Mouse (Mus musculus): ENCODE results near the gene N4bp1.

The N4bp1 gene

DNA sequence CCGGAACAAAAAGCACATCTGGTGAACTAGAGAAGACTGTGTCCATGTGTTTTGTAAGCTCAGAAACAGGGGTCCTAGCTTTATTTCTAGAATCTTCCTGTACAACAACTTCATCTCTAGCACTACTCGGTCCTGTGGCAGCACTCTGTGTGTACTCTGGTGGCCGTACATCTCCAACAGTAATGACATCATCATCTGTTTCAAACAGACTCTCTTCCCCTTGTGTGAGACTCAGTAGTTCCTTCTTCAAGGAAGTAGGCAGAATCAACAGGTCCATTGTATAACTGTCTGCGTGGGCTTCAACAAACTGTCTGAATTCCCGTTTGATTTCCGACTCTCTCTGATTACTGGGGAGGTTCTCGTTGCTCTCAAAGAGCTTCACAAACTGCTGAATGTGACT is 23.5 kb downstream of the N4bp1 start:
- no peak for DNase-seq (ENCODE audit: extremely low read depth, low read depth, low spot score)

DNA sequence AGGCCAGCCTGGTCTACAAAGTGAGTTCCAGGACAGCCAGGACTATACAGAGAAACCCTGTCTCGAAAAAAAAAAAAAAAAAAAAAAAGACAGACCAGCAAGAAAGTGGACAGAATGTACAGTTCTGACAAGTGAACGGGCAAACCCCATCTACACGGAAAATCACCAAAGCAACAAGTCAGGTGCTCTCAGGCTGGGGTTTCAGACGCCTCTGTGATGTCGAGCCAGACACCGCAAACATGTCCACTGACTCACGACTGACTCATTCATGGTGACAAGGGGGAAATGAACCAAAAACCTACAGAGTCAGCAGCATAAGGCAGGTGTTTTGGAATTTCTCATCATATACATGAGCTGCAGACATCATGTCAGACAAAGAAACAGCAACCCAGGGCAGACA is 28.8 kb downstream of the N4bp1 start:
- DNase-seq (ENCODE audit: extremely low read depth, low read depth, low spot score), result no peak

DNA sequence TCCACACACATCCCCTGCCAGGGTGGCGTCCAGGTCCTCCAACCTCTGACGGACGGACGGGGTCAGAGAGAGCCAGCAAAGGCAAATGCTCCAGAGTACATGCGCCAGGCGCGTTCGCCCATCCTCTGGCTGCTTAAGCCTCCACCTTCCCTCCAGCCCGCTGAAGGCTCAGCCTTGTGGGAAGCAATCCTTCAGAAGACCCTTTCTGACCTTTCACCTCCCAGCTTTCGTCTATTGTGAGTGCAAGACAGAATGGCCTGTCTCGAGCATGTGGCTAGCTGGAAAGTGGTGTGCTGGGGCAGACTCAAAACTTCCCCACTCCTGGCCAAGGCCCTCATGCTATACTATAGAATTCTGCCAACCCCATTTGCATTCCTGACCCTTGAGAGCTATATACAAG is 30.4 kb downstream of the N4bp1 start:
- DNase-seq (ENCODE audit: extremely low read depth, low read depth, low spot score), result no peak

DNA sequence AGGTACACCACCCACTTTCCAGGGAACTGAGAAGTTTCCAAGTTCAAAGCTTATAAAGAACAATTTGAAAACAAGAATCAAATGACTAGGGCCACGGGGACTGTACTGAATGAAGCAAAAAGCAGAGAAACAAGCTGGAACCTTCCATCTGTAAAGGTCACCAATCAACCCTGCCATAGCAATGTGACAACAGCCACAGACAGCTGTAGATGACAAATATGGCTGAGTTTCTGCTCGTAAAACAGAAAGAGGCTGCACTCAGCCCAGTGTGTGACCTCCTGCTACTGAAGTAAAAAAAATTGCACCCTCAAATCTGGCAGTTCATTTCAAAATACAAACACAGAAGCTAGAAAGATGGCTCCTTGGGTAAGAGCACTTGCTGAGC is 31.1 kb downstream of the N4bp1 start:
- DNase-seq (ENCODE audit: extremely low read depth, low read depth, low spot score), result no peak

DNA sequence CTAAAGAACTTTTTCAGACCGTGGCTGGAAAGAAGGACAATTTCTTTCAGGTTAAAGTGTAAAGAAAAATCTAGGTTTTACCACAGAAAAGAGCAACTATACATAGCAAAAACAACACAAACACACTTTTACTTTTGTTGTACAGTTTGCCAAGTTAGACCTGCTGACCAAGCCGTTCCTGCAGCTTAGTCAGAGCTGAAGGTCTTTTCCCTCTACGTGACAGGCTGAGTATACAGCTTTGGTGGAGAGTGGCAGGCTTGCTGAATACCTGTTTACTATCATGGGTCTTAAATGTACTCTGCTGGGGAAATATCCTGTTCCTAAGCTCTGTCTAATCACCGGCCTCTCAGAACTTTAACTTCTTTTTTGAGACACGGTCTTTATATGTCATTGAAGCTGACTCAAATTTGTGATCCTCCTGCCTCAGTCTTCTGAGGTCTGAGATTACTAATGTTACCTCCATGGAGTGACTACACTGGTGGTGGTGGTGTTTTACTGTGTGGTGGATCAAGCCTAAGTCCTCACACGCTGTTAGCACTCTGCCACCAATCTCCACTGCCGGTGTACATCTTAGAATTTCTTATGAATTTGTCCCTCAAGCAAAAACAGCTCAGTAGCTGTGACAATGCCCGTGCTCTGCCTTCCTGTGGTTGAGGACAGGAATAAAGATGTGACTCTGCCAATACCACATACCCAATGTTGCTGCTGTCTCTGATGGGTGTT is 31.6 kb downstream of the N4bp1 start:
- no peak for DNase-seq (ENCODE audit: extremely low read depth, low read depth, low spot score)

DNA sequence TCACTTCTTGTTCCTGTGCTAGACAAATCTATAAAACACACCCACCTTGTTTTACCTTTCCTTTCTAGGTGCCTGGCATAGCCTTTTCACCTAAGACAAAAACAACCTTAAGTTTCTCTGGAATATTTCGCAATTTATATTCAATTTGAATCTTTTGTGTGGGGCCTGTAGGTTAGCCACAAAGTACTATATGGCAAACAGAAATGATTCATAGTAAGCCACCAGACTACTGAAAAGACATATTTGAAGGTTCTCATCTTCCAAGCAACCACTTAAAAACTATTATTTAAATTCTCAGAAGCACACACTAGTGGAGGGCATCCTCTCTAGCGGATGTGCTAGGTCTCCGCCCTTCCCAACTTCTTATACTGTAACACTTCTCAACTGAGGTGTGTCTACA is 32.6 kb downstream of the N4bp1 start:
- no peak for DNase-seq (ENCODE audit: extremely low read depth, low read depth, low spot score)

DNA sequence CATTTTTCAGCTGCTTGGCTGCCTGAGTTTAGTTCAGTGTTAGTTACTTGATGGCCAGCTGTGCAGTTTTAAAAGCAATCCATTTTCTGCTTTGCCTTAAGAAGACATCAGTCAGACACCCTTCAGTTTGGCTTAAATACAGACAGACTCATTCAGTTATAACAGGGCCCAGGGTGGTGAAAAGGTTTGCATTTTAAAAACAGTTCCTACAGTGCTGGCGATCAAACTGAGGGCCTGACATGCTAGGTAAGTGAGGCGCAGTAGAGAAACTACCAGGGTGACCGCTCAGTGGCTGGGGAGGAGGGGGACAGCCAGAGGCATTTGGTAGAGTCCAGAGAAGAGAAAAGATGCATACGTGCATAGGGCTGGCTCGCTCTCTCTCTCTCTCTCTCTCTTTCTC is 36.2 kb downstream of the N4bp1 start:
- no peak for DNase-seq (ENCODE audit: extremely low read depth, low read depth, low spot score)

DNA sequence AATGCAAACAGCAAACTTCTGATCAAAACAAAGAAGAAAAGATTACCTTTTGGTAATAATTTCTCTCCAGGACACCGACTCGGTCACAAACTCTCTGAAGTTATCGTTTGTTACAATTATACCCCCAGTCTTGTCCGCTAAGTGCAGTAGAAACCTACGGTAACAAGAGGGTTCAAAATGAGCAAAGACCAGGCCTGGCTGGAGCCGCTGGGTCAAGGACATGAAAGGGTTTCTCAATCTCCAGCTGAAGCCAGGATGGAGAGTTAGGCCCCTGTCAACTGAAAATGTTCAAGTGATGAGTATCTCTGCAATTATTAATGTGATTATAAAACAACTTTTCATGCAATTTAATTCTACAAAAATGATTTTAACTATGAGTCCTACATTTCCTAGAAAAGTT is 36.7 kb downstream of the N4bp1 start:
- DNase-seq (ENCODE audit: extremely low read depth, low read depth, low spot score), result no peak

DNA sequence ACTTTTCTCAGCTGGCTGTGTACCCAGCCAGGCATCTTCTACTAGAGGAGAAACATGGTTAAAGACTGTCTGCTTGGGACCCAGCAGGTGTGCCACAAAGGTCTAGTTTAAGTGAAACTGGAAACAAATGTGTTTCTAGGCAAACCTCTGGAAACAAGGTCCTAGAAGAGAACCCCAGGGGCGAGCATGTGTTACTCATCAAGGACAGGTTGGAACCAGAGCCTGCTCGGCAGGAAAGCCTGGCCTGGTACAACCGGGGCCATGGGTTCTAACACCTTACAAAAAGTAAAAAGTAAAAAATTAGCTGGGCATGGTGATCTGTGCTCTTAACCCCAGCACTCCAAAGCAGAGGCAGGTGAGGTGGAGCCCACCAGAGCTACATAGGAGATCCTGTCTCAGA is 38.0 kb downstream of the N4bp1 start:
- no peak for DNase-seq (ENCODE audit: extremely low read depth, low read depth, low spot score)

DNA sequence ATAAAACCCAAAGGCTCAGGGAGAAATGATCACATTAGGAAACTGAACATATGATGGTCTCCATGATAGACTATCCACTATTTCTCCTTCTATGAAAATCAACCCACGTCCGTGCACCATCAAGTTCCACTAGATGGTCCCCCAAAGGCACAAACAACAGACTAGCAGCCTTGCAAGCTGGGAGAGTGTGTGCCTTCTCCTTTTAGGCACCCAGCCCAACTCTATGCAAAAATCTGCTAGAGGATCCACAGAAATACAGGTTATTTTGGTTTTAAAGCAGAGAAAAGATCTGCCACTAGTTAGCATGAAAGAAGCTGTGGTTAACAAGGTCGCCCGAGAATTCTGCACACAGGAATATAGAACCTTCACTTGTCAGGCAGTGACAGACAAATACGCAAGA is 39.2 kb downstream of the N4bp1 start:
- DNase-seq (ENCODE audit: extremely low read depth, low read depth, low spot score), result no peak

DNA sequence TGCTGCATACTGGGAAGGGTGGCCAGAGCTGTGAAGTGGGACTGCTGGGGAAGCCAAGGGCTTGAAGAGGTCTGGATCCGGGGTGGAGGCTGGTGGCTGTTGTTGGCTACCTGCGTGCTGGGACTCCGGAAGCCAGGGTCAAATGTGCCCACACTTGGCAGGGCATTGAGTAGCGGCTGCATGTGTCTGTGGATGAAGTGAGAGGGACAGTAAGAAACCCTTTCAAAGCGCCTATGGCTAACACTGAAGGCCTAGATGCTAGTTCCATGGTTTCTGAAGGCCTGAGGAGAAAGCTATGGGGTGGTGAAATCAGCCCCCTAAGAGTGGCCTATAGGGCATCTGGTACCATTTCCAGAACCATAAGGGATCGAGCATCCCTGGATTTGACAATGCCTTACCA is 40.2 kb downstream of the N4bp1 start:
- DNase-seq (ENCODE audit: extremely low read depth, low read depth, low spot score), result no peak

DNA sequence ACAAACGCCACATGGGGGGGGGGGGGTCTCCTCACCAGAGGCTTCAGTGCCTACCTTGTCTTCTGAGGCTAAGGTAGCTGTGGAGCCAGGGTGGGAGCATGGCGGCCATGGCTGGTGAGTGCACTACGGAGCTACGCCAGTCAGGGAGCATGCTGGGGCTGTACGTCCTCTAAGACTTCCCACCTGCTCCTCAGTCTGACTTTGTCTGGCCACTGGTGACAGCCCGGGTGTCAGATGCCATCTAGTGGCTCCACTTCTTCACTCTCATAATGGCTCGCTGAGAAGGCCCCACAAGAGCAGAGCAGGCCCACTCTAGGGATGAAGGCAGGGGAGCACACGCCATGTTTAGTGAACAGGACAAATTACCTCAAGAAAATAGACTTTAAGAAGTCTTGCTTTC is 41.2 kb downstream of the N4bp1 start:
- DNase-seq (ENCODE audit: extremely low read depth, low read depth, low spot score), result no peak

DNA sequence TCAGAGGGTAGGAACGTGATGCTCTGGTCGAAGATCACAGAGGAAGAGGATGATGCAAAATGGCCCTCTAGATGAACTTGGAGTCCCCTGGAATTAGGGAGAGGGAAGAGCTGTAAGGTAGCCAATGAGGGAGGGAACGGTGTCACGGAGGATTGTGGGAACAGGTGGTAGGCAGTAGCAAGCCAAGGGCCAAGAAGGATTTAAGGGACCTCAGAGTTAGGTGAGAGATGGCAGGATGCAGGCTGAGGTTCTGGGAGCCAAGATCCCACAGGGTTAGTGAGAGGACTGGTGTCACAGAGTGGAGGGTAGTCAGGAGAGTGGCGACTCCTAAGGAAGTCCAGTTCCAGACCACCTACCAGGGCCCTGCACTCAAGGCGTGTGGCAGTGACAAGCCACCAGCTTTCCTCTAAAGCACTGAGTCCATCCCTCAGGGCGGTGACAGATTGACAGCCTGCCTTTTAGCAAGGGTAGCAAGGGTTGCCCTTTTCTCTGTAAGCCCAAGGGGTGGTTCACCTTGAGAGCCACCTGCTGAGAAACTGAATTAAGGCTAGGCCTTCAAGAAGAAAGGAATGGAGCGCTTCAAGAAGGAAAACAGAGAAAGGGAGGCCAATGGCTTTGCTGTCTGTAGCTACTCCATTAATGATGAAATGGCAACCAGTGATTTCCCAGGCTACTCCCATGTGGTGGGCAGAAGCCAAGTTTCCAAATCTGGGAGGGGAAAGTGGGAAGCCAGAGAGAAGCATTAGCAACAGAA is 43.3 kb downstream of the N4bp1 start:
- DNase-seq (ENCODE audit: extremely low read depth, low read depth, low spot score), result no peak

DNA sequence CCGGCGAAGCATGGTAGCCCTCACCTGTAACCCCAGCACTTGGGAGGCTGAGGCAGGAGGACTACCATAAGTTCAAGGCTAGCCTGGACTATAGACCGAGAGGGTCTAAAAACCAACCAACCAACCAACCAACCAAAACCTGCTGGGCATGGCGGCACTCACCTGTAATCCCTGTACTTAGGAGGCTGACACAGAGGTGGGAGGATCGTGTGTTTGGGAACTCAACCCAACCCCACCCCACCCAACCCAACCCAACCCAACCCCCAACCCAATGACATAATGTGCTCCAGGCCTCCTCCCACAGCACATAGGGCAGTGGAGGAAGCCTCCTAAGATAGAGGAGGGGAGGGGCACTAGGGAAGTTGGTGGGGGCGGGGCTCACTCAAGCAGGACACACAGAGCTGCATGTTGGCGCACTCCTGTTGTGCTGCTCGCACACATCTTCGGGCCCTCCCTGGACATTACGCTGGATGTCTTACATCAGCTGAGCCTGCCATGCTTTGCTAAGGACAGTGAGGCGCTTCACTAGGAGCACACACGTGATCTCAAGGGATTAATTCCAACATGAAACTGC is 44.9 kb downstream of the N4bp1 start:
- DNase-seq (ENCODE audit: extremely low read depth, low read depth, low spot score), result no peak

DNA sequence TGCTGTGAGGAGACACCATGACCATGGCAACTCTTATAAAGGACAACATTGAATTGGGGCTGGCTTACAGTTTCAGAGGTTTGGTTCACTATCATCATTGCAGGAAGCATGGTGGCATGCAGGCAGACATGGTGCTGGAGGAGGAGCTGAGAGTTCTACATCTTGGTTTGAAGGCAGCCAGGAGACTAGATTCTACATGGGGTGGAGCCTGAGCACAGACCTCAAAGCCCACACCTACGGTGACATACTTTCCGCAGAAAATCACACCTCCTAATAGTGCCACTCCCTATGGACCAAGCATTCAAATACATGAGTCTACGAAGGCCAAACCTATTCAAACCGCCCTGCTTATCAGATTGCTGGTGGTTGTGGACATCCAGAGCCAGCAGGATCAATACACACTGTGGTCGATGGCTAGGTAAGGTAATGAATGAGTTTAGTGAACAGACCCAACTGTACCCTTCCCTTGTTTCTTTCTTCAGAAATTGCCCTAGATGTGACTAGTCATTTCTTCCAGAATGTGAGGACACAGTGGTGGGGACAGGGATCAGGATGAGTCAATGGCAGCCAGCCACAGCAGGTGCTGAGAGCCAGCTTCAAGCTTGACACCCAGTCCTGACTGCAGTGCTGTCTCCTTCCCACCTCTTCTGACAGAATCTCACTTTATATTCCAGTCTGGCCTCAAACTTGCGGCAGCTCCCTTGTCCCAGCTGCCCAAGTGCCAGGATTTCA is 46.2 kb downstream of the N4bp1 start:
- no peak for DNase-seq (ENCODE audit: extremely low read depth, low read depth, low spot score)

DNA sequence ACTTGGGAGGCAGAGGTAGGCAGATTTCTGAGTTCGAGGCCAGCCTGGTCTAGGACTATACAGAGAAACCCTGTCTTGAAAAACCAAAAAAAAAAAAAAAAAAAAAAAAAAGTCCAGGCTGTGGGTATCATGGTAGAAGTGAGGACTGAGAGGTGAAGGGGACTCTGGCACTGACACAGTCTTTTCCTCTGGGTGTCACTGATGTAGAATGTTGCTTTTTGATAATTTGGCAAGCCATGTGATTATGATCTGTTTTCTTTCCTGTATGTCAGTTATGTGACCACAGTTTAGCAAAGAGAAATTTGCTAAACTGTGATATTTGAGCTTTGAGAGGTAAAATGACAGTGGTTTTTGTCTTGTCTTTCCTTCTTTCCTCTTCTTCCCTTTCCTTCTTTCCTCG is 47.8 kb downstream of the N4bp1 start:
- DNase-seq (ENCODE audit: extremely low read depth, low read depth, low spot score), result no peak

DNA sequence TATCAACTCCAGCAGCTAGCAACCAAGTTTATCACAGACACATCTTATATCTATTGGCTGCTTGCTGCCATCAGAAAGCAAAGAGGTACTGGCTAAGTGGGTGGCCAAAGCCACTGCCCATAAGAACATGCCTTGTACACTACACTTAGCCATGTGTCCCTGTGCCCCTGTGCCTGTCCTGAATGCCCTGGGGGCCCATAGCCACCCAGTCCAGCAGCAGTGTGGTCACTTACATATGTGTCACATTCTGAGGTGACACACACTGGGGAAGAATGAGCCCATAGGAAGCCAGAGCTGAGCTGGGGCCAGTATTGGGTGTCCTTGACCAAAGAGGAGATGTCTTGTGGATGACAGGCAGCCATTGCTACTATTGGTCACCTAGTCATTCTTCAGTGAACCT is 49.2 kb downstream of the N4bp1 start:
- DNase-seq (ENCODE audit: extremely low read depth, low read depth, low spot score), result no peak

DNA sequence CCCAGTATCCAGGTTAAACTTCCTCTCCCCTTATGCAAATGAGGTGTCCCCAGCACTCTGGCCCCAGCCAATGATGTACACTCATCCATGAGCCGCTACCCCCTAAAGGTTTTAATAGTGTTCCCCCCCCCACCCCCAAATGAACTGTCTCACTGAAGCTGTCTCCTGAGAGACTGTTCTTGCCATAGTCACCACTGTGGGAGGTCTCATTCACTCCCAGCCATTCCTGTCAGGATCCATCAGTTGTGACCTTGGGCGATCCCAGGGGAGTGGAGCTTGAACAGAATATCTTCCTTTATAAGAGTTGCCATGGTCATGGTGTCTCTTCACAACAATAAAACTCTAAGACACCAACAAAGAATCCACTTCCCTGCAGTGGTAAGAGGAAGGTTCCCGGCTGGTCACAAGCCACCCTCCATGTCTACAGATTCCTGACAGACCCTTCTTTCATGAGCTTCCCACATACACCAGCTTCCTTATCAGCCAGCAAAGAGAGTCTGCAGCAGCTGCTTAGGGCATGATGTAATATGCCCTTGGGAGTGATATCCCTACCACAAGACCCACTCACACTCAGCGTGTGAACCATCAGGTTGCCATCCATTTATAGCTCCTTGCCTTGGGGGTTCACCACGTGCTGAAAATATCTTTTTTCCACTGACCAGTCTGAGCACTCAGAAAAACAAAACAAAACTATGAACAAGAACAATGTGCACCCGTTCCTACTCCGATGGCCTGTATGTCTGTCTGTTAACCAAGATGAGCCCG is 50.4 kb downstream of the N4bp1 start:
- DNase-seq (ENCODE audit: extremely low read depth, low read depth, low spot score), result no peak

DNA sequence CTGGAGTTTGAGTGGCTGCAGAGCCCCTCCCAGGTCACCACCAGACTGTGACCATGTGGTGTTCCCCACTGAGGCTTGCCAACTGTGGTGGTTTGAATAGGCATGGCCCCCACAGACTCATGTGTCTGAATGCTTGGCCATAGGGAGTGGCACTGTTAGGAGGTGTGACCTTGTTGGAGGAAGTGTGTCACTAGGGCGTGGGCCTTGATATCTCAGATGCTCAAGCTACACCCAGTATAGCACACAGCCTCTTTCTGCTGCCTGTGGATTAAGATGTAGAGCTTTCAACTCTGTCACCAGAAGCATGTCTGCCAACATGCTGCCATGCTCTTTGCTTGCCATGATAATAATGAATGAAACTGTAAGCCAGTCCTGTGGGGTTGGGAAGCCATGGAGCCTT is 51.1 kb downstream of the N4bp1 start:
- DNase-seq (ENCODE audit: extremely low read depth, low read depth, low spot score), result no peak

DNA sequence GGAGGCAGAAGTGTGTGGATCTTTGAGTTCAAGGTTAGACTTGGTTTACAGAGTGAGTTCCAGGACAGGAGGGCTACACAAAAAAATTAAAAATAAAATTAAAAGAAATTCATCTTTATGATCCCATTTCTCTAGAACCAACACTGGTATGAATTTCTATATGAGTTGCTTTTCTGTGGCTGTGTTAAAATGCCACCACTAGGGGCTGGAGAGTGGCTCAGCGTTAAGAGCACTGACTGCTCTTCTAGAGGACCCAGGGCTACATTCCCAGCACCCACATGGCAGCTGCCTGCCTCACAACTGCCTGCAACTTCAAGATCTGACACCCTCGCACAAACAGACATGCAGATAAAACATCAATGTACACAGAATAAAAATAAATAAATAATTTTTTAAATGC is 56.1 kb downstream of the N4bp1 start:
- no peak for DNase-seq (ENCODE audit: extremely low read depth, low read depth, low spot score)

DNA sequence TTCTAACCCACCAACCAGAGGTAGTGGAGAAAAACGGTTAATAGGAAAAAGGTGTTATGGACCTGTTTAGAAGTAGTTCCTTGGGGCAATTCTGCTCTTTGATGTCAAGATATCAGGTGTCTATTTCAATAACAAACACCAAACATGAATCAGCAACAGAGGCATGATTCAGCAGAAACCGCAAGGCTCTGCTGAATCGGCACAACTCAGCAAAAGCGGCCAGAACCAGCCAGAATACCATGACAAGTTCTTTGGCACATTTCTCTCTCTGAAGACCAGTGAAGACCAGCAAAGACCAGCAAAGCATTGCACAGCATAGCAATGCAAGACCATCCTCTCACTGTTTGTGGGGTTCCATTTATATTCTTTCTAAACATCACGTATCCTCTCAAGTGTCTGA is 57.9 kb downstream of the N4bp1 start:
- DNase-seq (ENCODE audit: extremely low read depth, low read depth, low spot score), result no peak

Data from fat pad, adult 2 months (tissue).